Mouse (Mus musculus): ENCODE data around the gene Rnf181. TPM values are rescaled to one million over a fixed set of nuclear protein-coding genes. Genes with fewer than 3 reads are reported as not detected.
A peak's percentile ranks its signal among the peaks of the same experiment; 100 is the strongest.

Rnf181 gene
- polyA plus RNA-seq, 1 experiment from 2014 or later = 95.4 TPM

GRCm38 (mm10) chr6:72370091-72370490 is 3.3 kb upstream of the Rnf181 start:
- Histone ChIP-seq H3K9ac (ENCODE audit: low read depth, low read length) (no peak overlapping the region), H3K9me3 (replicated peaks; ENCODE audit: control insufficient read depth, low read length) (no peaks in the 10 kb centered on the region), H3K4me3 (ENCODE audit: low read depth, low read length) (no peak overlapping the region), H3K4me2 (no peak overlapping the region), H3K4me1 (ENCODE audit: control insufficient read depth, insufficient read depth, low read length) (peaks cover 20% of the 10 kb centered on the region), H3K27ac (ENCODE audit: low read depth, low read length) (no peak overlapping the region), H3K27me3 (ENCODE audit: control insufficient read depth, insufficient read depth, low read length) (no peaks in the 10 kb centered on the region), H3K36me3 (ENCODE audit: control insufficient read depth, insufficient read depth, low read length) (no peaks in the 10 kb centered on the region)
- WGBS (ENCODE audit: insufficient replicate concordance) = 77% methylated on average over 12 of the region's 12 CpGs
- ATAC-seq (replicated peaks; ENCODE audit: insufficient number of reproducible peaks, low FRiP score, low TSS enrichment) = no peak

GRCm38 (mm10) chr6:72369557-72369956 is 2.8 kb upstream of the Rnf181 start:
- no peaks in the 10 kb centered on the region for H3K36me3 ChIP-seq (ENCODE audit: control insufficient read depth, insufficient read depth, low read length)
- H3K27ac ChIP-seq (ENCODE audit: low read depth, low read length) = no peak overlapping the region
- H3K27me3 ChIP-seq (ENCODE audit: control insufficient read depth, insufficient read depth, low read length) = no peaks in the 10 kb centered on the region
- no peak for ATAC-seq (replicated peaks; ENCODE audit: insufficient number of reproducible peaks, low FRiP score, low TSS enrichment)
- WGBS (ENCODE audit: insufficient replicate concordance) = 72% methylated on average over 4 of the region's 4 CpGs
- H3K4me2 ChIP-seq = no peak overlapping the region
- peaks cover 20% of the 10 kb centered on the region for H3K4me1 ChIP-seq (ENCODE audit: control insufficient read depth, insufficient read depth, low read length)
- no peak overlapping the region for H3K4me3 ChIP-seq (ENCODE audit: low read depth, low read length)
- H3K9me3 ChIP-seq (replicated peaks; ENCODE audit: control insufficient read depth, low read length) = no peaks in the 10 kb centered on the region
- no peak overlapping the region for H3K9ac ChIP-seq (ENCODE audit: low read depth, low read length)

- Histone ChIP-seq H3K9ac (ENCODE audit: low read depth, low read length) (no peak overlapping the region), H3K27ac (ENCODE audit: low read depth, low read length) (no peak overlapping the region), H3K4me2 (no peak overlapping the region), H3K4me3 (ENCODE audit: low read depth, low read length) (no peak overlapping the region), H3K27me3 (ENCODE audit: control insufficient read depth, insufficient read depth, low read length) (no peaks in the 10 kb centered on the region), H3K9me3 (replicated peaks; ENCODE audit: control insufficient read depth, low read length) (no peaks in the 10 kb centered on the region), H3K36me3 (ENCODE audit: control insufficient read depth, insufficient read depth, low read length) (no peaks in the 10 kb centered on the region), H3K4me1 (ENCODE audit: control insufficient read depth, insufficient read depth, low read length) (peaks cover 11% of the 10 kb centered on the region)
- ATAC-seq (replicated peaks; ENCODE audit: insufficient number of reproducible peaks, low FRiP score, low TSS enrichment) = no peak
- WGBS (ENCODE audit: insufficient replicate concordance) = 71% methylated on average over 4 of the region's 4 CpGs
These were observed 761 bp upstream of the Rnf181 start for GRCm38 (mm10) chr6:72367460-72367974.

GRCm38 (mm10) chr6:72366304-72366703 is 452 bp downstream of the Rnf181 start:
- H3K27ac ChIP-seq (ENCODE audit: low read depth, low read length) = no peak overlapping the region
- no peak overlapping the region for H3K9ac ChIP-seq (ENCODE audit: low read depth, low read length)
- no peaks in the 10 kb centered on the region for H3K9me3 ChIP-seq (replicated peaks; ENCODE audit: control insufficient read depth, low read length)
- H3K4me3 ChIP-seq (ENCODE audit: low read depth, low read length) = no peak overlapping the region
- peaks cover 13% of the 10 kb centered on the region for H3K4me1 ChIP-seq (ENCODE audit: control insufficient read depth, insufficient read depth, low read length)
- no peaks in the 10 kb centered on the region for H3K27me3 ChIP-seq (ENCODE audit: control insufficient read depth, insufficient read depth, low read length)
- ATAC-seq (replicated peaks; ENCODE audit: insufficient number of reproducible peaks, low FRiP score, low TSS enrichment) = no peak
- 67% methylated on average over 3 of the region's 3 CpGs for WGBS (ENCODE audit: insufficient replicate concordance)
- no peaks in the 10 kb centered on the region for H3K36me3 ChIP-seq (ENCODE audit: control insufficient read depth, insufficient read depth, low read length)
- no peak overlapping the region for H3K4me2 ChIP-seq

- no peak overlapping the region for H3K4me3 ChIP-seq (ENCODE audit: low read depth, low read length)
- H3K36me3 ChIP-seq (ENCODE audit: control insufficient read depth, insufficient read depth, low read length) = 0 out of 2 replicates have a peak, but pooled peaks cover 5% of the 10 kb centered on the region
- WGBS (ENCODE audit: insufficient replicate concordance) = 78% methylated on average over 6 of the region's 6 CpGs
- no peaks in the 10 kb centered on the region for H3K9me3 ChIP-seq (replicated peaks; ENCODE audit: control insufficient read depth, low read length)
- peaks cover 14% of the 10 kb centered on the region for H3K4me1 ChIP-seq (ENCODE audit: control insufficient read depth, insufficient read depth, low read length)
- no peak for ATAC-seq (replicated peaks; ENCODE audit: insufficient number of reproducible peaks, low FRiP score, low TSS enrichment)
- H3K9ac ChIP-seq (ENCODE audit: low read depth, low read length) = no peak overlapping the region
- H3K27me3 ChIP-seq (ENCODE audit: control insufficient read depth, insufficient read depth, low read length) = no peaks in the 10 kb centered on the region
- no peak overlapping the region for H3K4me2 ChIP-seq
- H3K27ac ChIP-seq (ENCODE audit: low read depth, low read length) = no peak overlapping the region
These were observed 1.8 kb downstream of the Rnf181 start for GRCm38 (mm10) chr6:72364985-72365384.

- Histone ChIP-seq H3K27ac (ENCODE audit: low read depth, low read length) (no peak overlapping the region), H3K4me2 (no peak overlapping the region), H3K36me3 (ENCODE audit: control insufficient read depth, insufficient read depth, low read length) (0 out of 2 replicates have a peak, but pooled peaks cover 5% of the 10 kb centered on the region), H3K27me3 (ENCODE audit: control insufficient read depth, insufficient read depth, low read length) (no peaks in the 10 kb centered on the region), H3K9ac (ENCODE audit: low read depth, low read length) (no peak overlapping the region), H3K4me1 (ENCODE audit: control insufficient read depth, insufficient read depth, low read length) (peaks cover 14% of the 10 kb centered on the region), H3K4me3 (ENCODE audit: low read depth, low read length) (no peak overlapping the region), H3K9me3 (replicated peaks; ENCODE audit: control insufficient read depth, low read length) (no peaks in the 10 kb centered on the region)
- no peak for ATAC-seq (replicated peaks; ENCODE audit: insufficient number of reproducible peaks, low FRiP score, low TSS enrichment)
- 45% methylated on average over 7 of the region's 7 CpGs for WGBS (ENCODE audit: insufficient replicate concordance)
These were observed 2.7 kb downstream of the Rnf181 start for GRCm38 (mm10) chr6:72364009-72364408.

- H3K27me3 ChIP-seq (ENCODE audit: control insufficient read depth, insufficient read depth, low read length) = no peaks in the 10 kb centered on the region
- under 1% methylated on average over 42 of the region's 42 CpGs for WGBS (ENCODE audit: insufficient replicate concordance)
- H3K9ac ChIP-seq (ENCODE audit: low read depth, low read length) = peak overlapping the region; percentile 82
- H3K36me3 ChIP-seq (ENCODE audit: control insufficient read depth, insufficient read depth, low read length) = peaks cover 11% of the 10 kb centered on the region; the same call in 1 of the 2 replicates
- peak overlapping the region; percentile 63 for H3K27ac ChIP-seq (ENCODE audit: low read depth, low read length)
- H3K4me1 ChIP-seq (ENCODE audit: control insufficient read depth, insufficient read depth, low read length) = peaks cover 21% of the 10 kb centered on the region
- H3K9me3 ChIP-seq (replicated peaks; ENCODE audit: control insufficient read depth, low read length) = no peaks in the 10 kb centered on the region
- peak overlapping the region; percentile 89 for H3K4me2 ChIP-seq
- H3K4me3 ChIP-seq (ENCODE audit: low read depth, low read length) = peak overlapping the region; percentile 88
- ATAC-seq (replicated peaks; ENCODE audit: insufficient number of reproducible peaks, low FRiP score, low TSS enrichment) = peak; percentile 96
These were observed 4.4 kb downstream of the Rnf181 start for GRCm38 (mm10) chr6:72362132-72363028.

GRCm38 (mm10) chr6:72361121-72361551 is 5.6 kb downstream of the Rnf181 start:
- Histone ChIP-seq H3K36me3 (ENCODE audit: control insufficient read depth, insufficient read depth, low read length) (peaks cover 11% of the 10 kb centered on the region; the same call in 1 of the 2 replicates), H3K9me3 (replicated peaks; ENCODE audit: control insufficient read depth, low read length) (no peaks in the 10 kb centered on the region), H3K4me1 (ENCODE audit: control insufficient read depth, insufficient read depth, low read length) (peaks cover 28% of the 10 kb centered on the region), H3K27me3 (ENCODE audit: control insufficient read depth, insufficient read depth, low read length) (no peaks in the 10 kb centered on the region), H3K4me2 (peak overlapping the region; percentile 89), H3K4me3 (ENCODE audit: low read depth, low read length) (peak overlapping the region; percentile 88), H3K27ac (ENCODE audit: low read depth, low read length) (peak overlapping the region; percentile 29; the same call in 1 of the 2 replicates), H3K9ac (ENCODE audit: low read depth, low read length) (peak overlapping the region; percentile 82)
- 23% methylated on average over 5 of the region's 5 CpGs for WGBS (ENCODE audit: insufficient replicate concordance)
- no peak for ATAC-seq (replicated peaks; ENCODE audit: insufficient number of reproducible peaks, low FRiP score, low TSS enrichment)
